Mouse (Mus musculus) liver, embryonic 11.5 days (tissue): ENCODE measurements around the gene Rasgrf2. TPM values are rescaled to one million over a fixed set of nuclear protein-coding genes. Genes with fewer than 3 reads are reported as not detected.

Experiments
- ATAC-seq: fragments of 200-750 bp; cut with Nextera tagmentation; replicated peaks from 2 replicates; pipeline ENCODE4 v1.8.0; 2017; ENCODE audit warnings: moderate number of reproducible peaks, mild to moderate bottlenecking, moderate TSS enrichment, moderate library complexity; ENCODE audit not compliant: low FRiP score
- DNase-seq: peaks from one replicate; pipeline ENCODE4 v3.0.0-alpha.2; 2017; ENCODE audit warnings: low spot score
- H3K27ac ChIP-seq: fragments of 300-500 bp; sonication (generic); 2 replicates; pipeline ENCODE4 v1.5.1; 2014; ENCODE audit warnings: mild to moderate bottlenecking, low read depth, low read length, control low read depth
- H3K27me3 ChIP-seq: fragments of 300-500 bp; sonication (generic); replicated peaks from 2 replicates; pipeline ENCODE4 v1.6.1; 2014; ENCODE audit warnings: low read length, mixed read lengths; ENCODE audit not compliant: control insufficient read depth, insufficient read depth
- H3K36me3 ChIP-seq: fragments of 300-500 bp; sonication (generic); 2 replicates; pipeline ENCODE4 v1.6.1; 2014; ENCODE audit warnings: mild to moderate bottlenecking, low read length, moderate library complexity, mixed read lengths; ENCODE audit not compliant: control insufficient read depth, insufficient read depth
- H3K4me1 ChIP-seq: fragments of 300-500 bp; sonication (generic); replicated peaks from 2 replicates; pipeline ENCODE4 v1.6.1; 2014; ENCODE audit warnings: low read length, mixed read lengths; ENCODE audit not compliant: control insufficient read depth, insufficient read depth
- H3K4me2 ChIP-seq: fragments of 300-500 bp; sonication (generic); 2 replicates; pipeline ENCODE4 v1.6.1; 2014; ENCODE audit warnings: mild to moderate bottlenecking, control low read depth, moderate library complexity
- H3K4me3 ChIP-seq: fragments of 300-500 bp; sonication (generic); 2 replicates; pipeline ENCODE4 v1.5.1; 2014; ENCODE audit warnings: low read depth, low read length, control low read depth
- H3K9ac ChIP-seq: fragments of 300-500 bp; sonication (generic); 2 replicates; pipeline ENCODE4 v1.6.1; 2014; ENCODE audit warnings: low read depth, low read length, control low read depth
- H3K9me3 ChIP-seq: fragments of 300-500 bp; sonication (generic); 2 replicates; pipeline ENCODE4 v1.6.1; 2016; ENCODE audit warnings: low read length, inconsistent platforms, mixed read lengths; ENCODE audit not compliant: control insufficient read depth
- WGBS: fragments of 180-500 bp; shearing (Covaris S2); extraction: QIAGEN DNeasy Blood & Tissue Kit; methylation state at CpG from one replicate; pipeline ENCODE4 v1.1.7; 2014; 5-methylcytosine and 5-hydroxymethylcytosine counted together
- polyA plus RNA-seq: library from polyadenylated mRNA; unstranded; fragments of >200 nt; fragmentation: Nextera tagmentation; extraction: Ambion mirVana; gene quantifications from 2 replicates; pipeline ENCODE4 v1.2.1, GENCODE M21; 2014

The Rasgrf2 gene
- polyA plus RNA-seq, 1 experiment from 2014 or later, result 0.48 TPM

GRCm38 (mm10) chr13:92026651-92027050 is 104.8 kb downstream of the Rasgrf2 start:
- WGBS, result 67% methylated on average over 2 of the region's 2 CpGs
- no peak for ATAC-seq

GRCm38 (mm10) chr13:92025124-92025523 is 106.3 kb downstream of the Rasgrf2 start:
- H3K4me3 ChIP-seq, result no peak overlapping the region
- H3K4me1 ChIP-seq, result no peaks in the 10 kb centered on the region
- no peaks in the 10 kb centered on the region for H3K36me3 ChIP-seq
- H3K4me2 ChIP-seq, result no peak overlapping the region
- H3K9ac ChIP-seq, result no peak overlapping the region
- WGBS, result 93% methylated on average over 3 of the region's 3 CpGs
- DNase-seq (no peak), ATAC-seq (no peak)
- no peak overlapping the region for H3K27ac ChIP-seq
- no peaks in the 10 kb centered on the region for H3K9me3 ChIP-seq
- H3K27me3 ChIP-seq, result no peaks in the 10 kb centered on the region

More at GRCm38 (mm10) chr13:92026651-92027050, 104.8 kb downstream of the Rasgrf2 start:
- no peak overlapping the region for H3K9ac ChIP-seq
- no peak for DNase-seq
- no peak overlapping the region for H3K27ac ChIP-seq
- no peak overlapping the region for H3K4me2 ChIP-seq
- no peaks in the 10 kb centered on the region for H3K4me1 ChIP-seq
- no peak overlapping the region for H3K4me3 ChIP-seq
- H3K27me3 ChIP-seq, result no peaks in the 10 kb centered on the region
- H3K36me3 ChIP-seq, result no peaks in the 10 kb centered on the region
- H3K9me3 ChIP-seq, result no peaks in the 10 kb centered on the region

GRCm38 (mm10) chr13:92022202-92022601 is 109.3 kb downstream of the Rasgrf2 start:
- H3K4me2 ChIP-seq, result no peak overlapping the region
- DNase-seq (no peak), ATAC-seq (no peak)

GRCm38 (mm10) chr13:91996929-91997328 is 134.5 kb downstream of the Rasgrf2 start:
- no peaks in the 10 kb centered on the region for H3K4me1 ChIP-seq
- no peak overlapping the region for H3K4me2 ChIP-seq
- no peak overlapping the region for H3K9ac ChIP-seq
- ATAC-seq (no peak), DNase-seq (no peak)
- no peaks in the 10 kb centered on the region for H3K27me3 ChIP-seq
- 81% methylated on average over 3 of the region's 3 CpGs for WGBS
- no peaks in the 10 kb centered on the region for H3K36me3 ChIP-seq
- no peak overlapping the region for H3K27ac ChIP-seq
- no peaks in the 10 kb centered on the region for H3K9me3 ChIP-seq
- no peak overlapping the region for H3K4me3 ChIP-seq

More at GRCm38 (mm10) chr13:92022202-92022601, 109.3 kb downstream of the Rasgrf2 start:
- H3K27me3 ChIP-seq, result no peaks in the 10 kb centered on the region
- no peaks in the 10 kb centered on the region for H3K9me3 ChIP-seq
- H3K4me1 ChIP-seq, result no peaks in the 10 kb centered on the region
- no peaks in the 10 kb centered on the region for H3K36me3 ChIP-seq
- no peak overlapping the region for H3K27ac ChIP-seq
- H3K9ac ChIP-seq, result no peak overlapping the region
- no peak overlapping the region for H3K4me3 ChIP-seq
- WGBS, result 84% methylated on average over 10 of the region's 10 CpGs

GRCm38 (mm10) chr13:91991412-91991811 is 140.0 kb downstream of the Rasgrf2 start:
- no peak for ATAC-seq
- 79% methylated on average over 2 of the region's 2 CpGs for WGBS
- H3K27ac ChIP-seq, result no peak overlapping the region

GRCm38 (mm10) chr13:91990709-91991284 is 140.7 kb downstream of the Rasgrf2 start:
- no peaks in the 10 kb centered on the region for H3K9me3 ChIP-seq
- no peaks in the 10 kb centered on the region for H3K36me3 ChIP-seq
- DNase-seq, result no peak
- WGBS, result 53% methylated on average over 6 of the region's 6 CpGs
- ATAC-seq, result no peak
- H3K4me1 ChIP-seq, result no peaks in the 10 kb centered on the region
- H3K4me3 ChIP-seq, result no peak overlapping the region
- no peak overlapping the region for H3K27ac ChIP-seq
- H3K4me2 ChIP-seq, result no peak overlapping the region
- no peaks in the 10 kb centered on the region for H3K27me3 ChIP-seq
- H3K9ac ChIP-seq, result no peak overlapping the region

More at GRCm38 (mm10) chr13:91991412-91991811, 140.0 kb downstream of the Rasgrf2 start:
- Histone ChIP-seq H3K4me3 (no peak overlapping the region), H3K4me1 (no peaks in the 10 kb centered on the region), H3K36me3 (no peaks in the 10 kb centered on the region), H3K9me3 (no peaks in the 10 kb centered on the region), H3K4me2 (no peak overlapping the region), H3K9ac (no peak overlapping the region), H3K27me3 (no peaks in the 10 kb centered on the region)
- DNase-seq, result no peak

GRCm38 (mm10) chr13:91988378-91988777 is 143.1 kb downstream of the Rasgrf2 start:
- 83% methylated on average over 7 of the region's 7 CpGs for WGBS
- DNase-seq (no peak), ATAC-seq (no peak)
- H3K9ac ChIP-seq, result no peak overlapping the region
- H3K4me2 ChIP-seq, result no peak overlapping the region
- H3K4me3 ChIP-seq, result no peak overlapping the region
- H3K36me3 ChIP-seq, result no peaks in the 10 kb centered on the region
- H3K27ac ChIP-seq, result no peak overlapping the region
- no peaks in the 10 kb centered on the region for H3K27me3 ChIP-seq
- H3K9me3 ChIP-seq, result no peaks in the 10 kb centered on the region
- H3K4me1 ChIP-seq, result no peaks in the 10 kb centered on the region

GRCm38 (mm10) chr13:91986958-91987357 is 144.5 kb downstream of the Rasgrf2 start:
- ATAC-seq (no peak), DNase-seq (no peak)
- Histone ChIP-seq H3K4me1 (no peaks in the 10 kb centered on the region), H3K27ac (no peak overlapping the region), H3K27me3 (no peaks in the 10 kb centered on the region), H3K4me2 (no peak overlapping the region), H3K36me3 (no peaks in the 10 kb centered on the region), H3K9me3 (no peaks in the 10 kb centered on the region), H3K9ac (no peak overlapping the region), H3K4me3 (no peak overlapping the region)
- WGBS, result 82% methylated on average over 6 of the region's 6 CpGs

GRCm38 (mm10) chr13:91985915-91986589 is 145.4 kb downstream of the Rasgrf2 start:
- H3K27ac ChIP-seq, result no peak overlapping the region
- no peak overlapping the region for H3K4me2 ChIP-seq
- no peak overlapping the region for H3K4me3 ChIP-seq
- ATAC-seq (no peak), DNase-seq (no peak)
- H3K36me3 ChIP-seq, result no peaks in the 10 kb centered on the region
- WGBS, result 70% methylated on average over 7 of the region's 7 CpGs
- H3K27me3 ChIP-seq, result no peaks in the 10 kb centered on the region
- H3K9me3 ChIP-seq, result no peaks in the 10 kb centered on the region
- H3K9ac ChIP-seq, result no peak overlapping the region
- no peaks in the 10 kb centered on the region for H3K4me1 ChIP-seq
